Mouse (Mus musculus) CD4-positive, CD25-positive, alpha-beta regulatory T cell, adult 9 weeks (primary cell): ENCODE results near the gene Map3k11. TPM values are rescaled to one million over a fixed set of nuclear protein-coding genes. Genes with fewer than 3 reads are reported as not detected.

Experiments
- polyA plus RNA-seq: library from polyadenylated mRNA; unstranded; fragments of 100-300 nt; shearing (Covaris generic); gene quantifications from one replicate; pipeline ENCODE4 v1.2.1, GENCODE M21; 2017

The Map3k11 gene
- polyA plus RNA-seq, result 18.1 TPM

GRCm38 (mm10) chr19:5688200-5689087, at the start of gene Map3k11, which contains the start of gene Pcnx3:
TSS of gene Map3k11 (plus strand) at chr19:5688742.
TSS of gene Pcnx3 (minus strand) at chr19:5688908.

GRCm38 (mm10) chr19:5662981-5663913, 25.3 kb upstream of the Map3k11 start, which contains the start of gene Sipa1:
TSS of gene Sipa1 (minus strand) at chr19:5663707.

GRCm38 (mm10) chr19:5704163-5704800, 15.7 kb downstream of the Map3k11 start, which contains the start of gene Kcnk7:
TSS of gene Kcnk7 (plus strand) at chr19:5704367.

DNA sequence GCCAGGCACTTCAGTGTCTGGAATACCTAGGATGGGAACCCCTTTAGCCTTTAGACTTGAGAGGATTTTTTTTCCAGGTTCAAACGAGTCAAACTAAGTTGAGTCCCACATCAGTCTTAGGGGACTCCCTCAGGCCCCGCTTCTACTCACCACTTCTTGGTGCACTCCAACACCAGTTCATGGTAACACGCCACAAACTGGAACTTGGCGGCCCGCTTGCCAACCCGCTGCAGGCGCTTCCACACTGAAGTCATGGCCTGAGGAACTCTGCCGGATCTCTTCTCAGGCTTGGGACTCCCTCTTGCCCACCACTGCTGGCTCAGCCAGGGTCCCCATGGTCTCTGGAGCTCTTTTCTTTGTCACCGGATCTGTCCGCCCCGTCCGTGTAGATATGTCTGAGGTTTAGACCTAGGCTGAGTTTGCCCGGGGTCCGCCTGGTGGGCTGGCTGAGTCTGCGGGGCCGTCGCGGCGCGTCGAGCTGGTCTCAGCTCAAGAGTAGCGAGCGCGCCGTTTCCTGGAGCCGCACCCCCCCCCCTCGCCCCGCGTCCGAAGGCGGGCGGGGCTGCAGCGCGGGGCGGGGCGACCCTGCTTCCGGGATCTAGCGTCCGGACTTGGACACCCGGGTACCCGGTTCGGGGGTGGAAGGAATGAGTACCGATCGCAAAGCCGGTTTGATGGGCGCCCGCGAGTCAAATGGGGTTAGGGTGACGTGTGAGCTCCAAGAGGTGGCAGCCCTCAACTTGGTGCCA, 37.4 kb downstream of the Map3k11 start, which contains the start of gene Ehbp1l1:
TSS of gene Ehbp1l1 (minus strand) at position 551 of the 749 bp plus-strand sequence.

DNA sequence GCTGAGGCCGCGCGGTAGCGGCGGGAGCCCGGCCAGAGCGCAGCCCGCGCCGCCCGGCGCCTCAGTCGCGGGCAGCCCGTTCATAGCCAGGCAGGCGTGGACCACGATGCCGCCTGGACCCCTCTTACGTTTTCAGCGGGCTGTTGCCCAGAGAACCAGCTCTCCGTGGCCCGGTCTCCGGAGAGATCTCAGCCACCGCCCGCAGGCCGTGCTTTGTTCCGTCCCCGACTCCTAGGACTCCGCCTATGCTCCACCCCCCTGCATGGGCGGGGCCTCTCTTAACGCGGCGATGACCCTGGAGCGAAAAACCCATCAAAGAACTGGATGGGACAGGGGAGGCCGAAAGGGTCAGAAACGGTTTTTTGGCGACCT, 40.9 kb downstream of the Map3k11 start, which contains the start of gene Fam89b:
TSS of gene Fam89b (minus strand) at position 210 of the 372 bp plus-strand sequence.

GRCm38 (mm10) chr19:5740320-5741317, 52.1 kb downstream of the Map3k11 start, which contains the start of gene Ltbp3:
TSS of gene Ltbp3 (plus strand) at chr19:5740904.

Other genes with a start within 250 kb of the Map3k11 start
- not detected for gene Fosl1, start 241.2 kb upstream of the Map3k11 start, polyA plus RNA-seq
- gene Ccdc85b, start 230.8 kb upstream of the Map3k11 start, polyA plus RNA-seq, result 3.6 TPM
- gene Fibp, start 228.1 kb upstream of the Map3k11 start, polyA plus RNA-seq, result 178 TPM
- 115 TPM for gene Ctsw, start 220.2 kb upstream of the Map3k11 start, polyA plus RNA-seq
- 2.3 TPM for gene Efemp2, start 214.8 kb upstream of the Map3k11 start, polyA plus RNA-seq
- 70.5 TPM for gene Mus81, start 200.3 kb upstream of the Map3k11 start, polyA plus RNA-seq
- 4,187 TPM for gene Cfl1, start 198.3 kb upstream of the Map3k11 start, polyA plus RNA-seq
- 0.27 TPM for gene 1700020D05Rik, start 185.0 kb upstream of the Map3k11 start, polyA plus RNA-seq
- gene Snx32, start 178.2 kb upstream of the Map3k11 start, polyA plus RNA-seq, result 18.4 TPM
- gene Ovol1, start 128.1 kb upstream of the Map3k11 start, polyA plus RNA-seq, result not detected
- 19.4 TPM for gene Ap5b1, start 120.7 kb upstream of the Map3k11 start, polyA plus RNA-seq
- gene Rnaseh2c, start 86.9 kb upstream of the Map3k11 start, polyA plus RNA-seq, result 89.1 TPM
- gene Kat5, start 78.5 kb upstream of the Map3k11 start, polyA plus RNA-seq, result 59.7 TPM
- gene Rela, start 51.3 kb upstream of the Map3k11 start, polyA plus RNA-seq, result 165 TPM
- 46.5 TPM for gene Sipa1, start 25.0 kb upstream of the Map3k11 start, polyA plus RNA-seq
- gene Pcnx3, start 166 bp downstream of the Map3k11 start, polyA plus RNA-seq, result 47.0 TPM
- gene Kcnk7, start 15.6 kb downstream of the Map3k11 start, polyA plus RNA-seq, result 1.3 TPM
- 60.7 TPM for gene Ehbp1l1, start 37.6 kb downstream of the Map3k11 start, polyA plus RNA-seq
- 60.6 TPM for gene Fam89b, start 40.9 kb downstream of the Map3k11 start, polyA plus RNA-seq
- 0.86 TPM for gene Ltbp3, start 52.2 kb downstream of the Map3k11 start, polyA plus RNA-seq
- 50.1 TPM for gene Scyl1, start 82.7 kb downstream of the Map3k11 start, polyA plus RNA-seq
- 335 TPM for gene Frmd8, start 186.5 kb downstream of the Map3k11 start, polyA plus RNA-seq
- 44.8 TPM for gene Slc25a45, start 189.1 kb downstream of the Map3k11 start, polyA plus RNA-seq
- gene Tigd3, start 205.4 kb downstream of the Map3k11 start, polyA plus RNA-seq, result 0.36 TPM
- gene Dpf2, start 224.3 kb downstream of the Map3k11 start, polyA plus RNA-seq, result 210 TPM
- 0.14 TPM for gene Cdc42ep2, start 236.1 kb downstream of the Map3k11 start, polyA plus RNA-seq